Mouse (Mus musculus) myocyte (in vitro differentiated cells): Measurements from ENCODE around the gene Zfp654.

Experiments used
- POLR2AphosphoS2 ChIP-seq: IDR thresholded peaks from one replicate; pipeline ENCODE4 v1.6.1; 2011; ENCODE audit warnings: low read depth, control low read depth; ENCODE audit not compliant: insufficient read length
- TCF12 ChIP-seq: IDR thresholded peaks from one replicate; pipeline ENCODE4 v1.6.1; 2011; ENCODE audit warnings: mild to moderate bottlenecking, control low read depth; ENCODE audit not compliant: poor library complexity, insufficient read depth, severe bottlenecking

- no peak for TF ChIP-seq POLR2AphosphoS2
- no peak for TF ChIP-seq TCF12
Observed at GRCm38 (mm10) chr16:64836709-64837108, 14.7 kb downstream of the Zfp654 start.
